ENCODE assay signal across 8 mouse cellular contexts in the genomic region with DNA sequence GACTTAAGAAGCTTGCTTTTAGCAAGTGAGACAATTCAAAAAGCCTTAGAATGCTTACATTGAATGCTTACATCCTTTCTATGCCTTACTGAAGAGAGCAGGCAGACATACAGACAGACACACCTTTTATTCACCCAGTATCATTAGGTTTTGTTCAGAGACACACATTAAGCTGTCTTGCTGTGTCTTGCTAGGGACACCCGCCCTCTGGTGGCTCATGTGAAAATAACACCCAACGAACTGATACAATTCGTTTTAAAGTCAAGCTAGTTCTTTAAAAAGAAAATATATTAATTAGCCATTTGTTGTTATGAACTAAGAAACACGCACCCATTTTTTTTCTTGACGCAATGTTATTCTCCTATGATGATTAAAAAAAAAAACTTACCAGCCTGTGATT.
DNase-seq lines count a peak whose midpoint lies in the region; ATAC-seq lines count a peak whose summit lies in the region.

No protein-coding gene starts in this region.

- H3K36me3 ChIP-seq in limb, embryonic 10.5 days = no peaks in the 10 kb centered on the region
- no peaks in the 10 kb centered on the region for H3K36me3 ChIP-seq in neural tube, embryonic 11.5 days (ENCODE audit: control insufficient read depth, insufficient read depth, low read length)

- ATAC-seq in frontal cortex, adult (ENCODE audit: low TSS enrichment) = peak; percentile 38; the same call in 1 of the 2 replicates
- no peak for ATAC-seq in neural tube, embryonic 11.5 days (ENCODE audit: insufficient read depth, low FRiP score, low TSS enrichment)

- peaks cover 74% of the 10 kb centered on the region for H3K4me1 ChIP-seq in limb, embryonic 10.5 days
- peaks cover 28% of the 10 kb centered on the region for H3K4me1 ChIP-seq in neural tube, embryonic 11.5 days (ENCODE audit: control insufficient read depth, insufficient read depth, low read length)

- no peaks in the 10 kb centered on the region for H3K27me3 ChIP-seq in limb, embryonic 10.5 days (ENCODE audit: low read depth, poor library complexity, severe bottlenecking)
- H3K27me3 ChIP-seq in neural tube, embryonic 11.5 days (ENCODE audit: control insufficient read depth, insufficient read depth, low read length) = no peaks in the 10 kb centered on the region

- peak overlapping the region; percentile 63; the same call in 1 of the 2 replicates for H3K9ac ChIP-seq in neural tube, embryonic 11.5 days (ENCODE audit: low read length)

- H3K27ac ChIP-seq in limb, embryonic 10.5 days = no peak overlapping the region
- peak overlapping the region; percentile 92 for H3K27ac ChIP-seq in neural tube, embryonic 11.5 days (ENCODE audit: low read depth, low read length)

- DNase-seq in A20 (ENCODE audit: low read depth, low spot score) = peak; percentile 66
- DNase-seq in Muller cell, postnatal 12 days (ENCODE audit: inconsistent ontology term) = peak; percentile 60
- DNase-seq in cerebellum, adult 8-10 months = peak; percentile 62
- DNase-seq in kidney, adult 9 months = peak; percentile 77
- DNase-seq in limb, embryonic 10.5 days (ENCODE audit: low spot score) = peak; percentile 80
- peak; percentile 68 for DNase-seq in neural tube, embryonic 11.5 days (ENCODE audit: low spot score)
- DNase-seq in thymus, postnatal 4 days = peak; percentile 70

- no peak overlapping the region for H3K4me3 ChIP-seq in limb, embryonic 10.5 days
- H3K4me3 ChIP-seq in neural tube, embryonic 11.5 days (ENCODE audit: low read depth, low read length) = peak overlapping the region; percentile 11

- H3K4me2 ChIP-seq in neural tube, embryonic 11.5 days (ENCODE audit: low read depth) = peak overlapping the region; percentile 73

- no peaks in the 10 kb centered on the region for H3K9me3 ChIP-seq in limb, embryonic 10.5 days (replicated peaks)
- H3K9me3 ChIP-seq in neural tube, embryonic 11.5 days (ENCODE audit: control insufficient read depth, low read length) = no peaks in the 10 kb centered on the region

- 15% methylated on average over 5 of the region's 5 CpGs for WGBS in limb, embryonic 10.5 days
- 8% methylated on average over 5 of the region's 5 CpGs for WGBS in neural tube, embryonic 11.5 days
